Mouse (Mus musculus): Measurements from ENCODE around the gene Zbtb20. TPM values are rescaled to one million over a fixed set of nuclear protein-coding genes. Genes with fewer than 3 reads are reported as not detected.

The Zbtb20 gene
- polyA plus RNA-seq, 1 experiment from 2014 or later: 21.8 TPM

GRCm38 (mm10) chr16:43534103-43534502 lies 658.4 kb downstream of the Zbtb20 start:
- Histone ChIP-seq H3K9me3 (ENCODE audit: control insufficient read depth, low read length) (no peaks in the 10 kb centered on the region), H3K27me3 (ENCODE audit: control insufficient read depth, insufficient read depth, low read depth, low read length) (no peaks in the 10 kb centered on the region), H3K36me3 (ENCODE audit: control insufficient read depth, insufficient read depth, low read length) (no peaks in the 10 kb centered on the region), H3K4me1 (replicated peaks; ENCODE audit: control insufficient read depth, insufficient read depth, low read length) (no peaks in the 10 kb centered on the region), H3K27ac (ENCODE audit: low read length) (no peak overlapping the region), H3K9ac (ENCODE audit: low read length) (no peak overlapping the region), H3K4me3 (ENCODE audit: low read length) (no peak overlapping the region), H3K4me2 (ENCODE audit: low read depth, low read length) (no peak overlapping the region)
- ATAC-seq (ENCODE audit: low read depth): no peak
- 85% methylated on average over 3 of the region's 3 CpGs for WGBS

- Histone ChIP-seq H3K9ac (ENCODE audit: low read length) (no peak overlapping the region), H3K27ac (ENCODE audit: low read length) (no peak overlapping the region), H3K4me1 (replicated peaks; ENCODE audit: control insufficient read depth, insufficient read depth, low read length) (no peaks in the 10 kb centered on the region), H3K4me3 (ENCODE audit: low read length) (no peak overlapping the region), H3K4me2 (ENCODE audit: low read depth, low read length) (no peak overlapping the region), H3K9me3 (ENCODE audit: control insufficient read depth, low read length) (no peaks in the 10 kb centered on the region), H3K36me3 (ENCODE audit: control insufficient read depth, insufficient read depth, low read length) (no peaks in the 10 kb centered on the region), H3K27me3 (ENCODE audit: control insufficient read depth, insufficient read depth, low read depth, low read length) (no peaks in the 10 kb centered on the region)
- no peak for ATAC-seq (ENCODE audit: low read depth)
- WGBS: 85% methylated on average over 1 of the region's 1 CpGs
These were observed 660.2 kb downstream of the Zbtb20 start for GRCm38 (mm10) chr16:43535912-43536311.

GRCm38 (mm10) chr16:43537163-43537562 lies 661.5 kb downstream of the Zbtb20 start:
- no peak overlapping the region for H3K9ac ChIP-seq (ENCODE audit: low read length)
- H3K4me3 ChIP-seq (ENCODE audit: low read length): no peak overlapping the region
- no peaks in the 10 kb centered on the region for H3K4me1 ChIP-seq (replicated peaks; ENCODE audit: control insufficient read depth, insufficient read depth, low read length)
- no peak for ATAC-seq (ENCODE audit: low read depth)
- no peaks in the 10 kb centered on the region for H3K27me3 ChIP-seq (ENCODE audit: control insufficient read depth, insufficient read depth, low read depth, low read length)
- no peaks in the 10 kb centered on the region for H3K9me3 ChIP-seq (ENCODE audit: control insufficient read depth, low read length)
- H3K4me2 ChIP-seq (ENCODE audit: low read depth, low read length): no peak overlapping the region
- 70% methylated on average over 7 of the region's 7 CpGs for WGBS
- H3K27ac ChIP-seq (ENCODE audit: low read length): no peak overlapping the region
- no peaks in the 10 kb centered on the region for H3K36me3 ChIP-seq (ENCODE audit: control insufficient read depth, insufficient read depth, low read length)

GRCm38 (mm10) chr16:43539659-43540096 lies 664.0 kb downstream of the Zbtb20 start:
- Histone ChIP-seq H3K27ac (ENCODE audit: low read length) (peak overlapping the region; percentile 41), H3K4me1 (replicated peaks; ENCODE audit: control insufficient read depth, insufficient read depth, low read length) (no peaks in the 10 kb centered on the region), H3K36me3 (ENCODE audit: control insufficient read depth, insufficient read depth, low read length) (no peaks in the 10 kb centered on the region), H3K9me3 (ENCODE audit: control insufficient read depth, low read length) (no peaks in the 10 kb centered on the region), H3K9ac (ENCODE audit: low read length) (peak overlapping the region; percentile 10; the same call in 1 of the 2 replicates), H3K27me3 (ENCODE audit: control insufficient read depth, insufficient read depth, low read depth, low read length) (no peaks in the 10 kb centered on the region), H3K4me3 (ENCODE audit: low read length) (no peak overlapping the region), H3K4me2 (ENCODE audit: low read depth, low read length) (0 out of 2 replicates have a peak overlapping the region, but pooled peaks have one; percentile 21)
- peak; percentile 86 for ATAC-seq (ENCODE audit: low read depth)
- WGBS: 44% methylated on average over 12 of the region's 12 CpGs

GRCm38 (mm10) chr16:43540108-43540507 lies 664.4 kb downstream of the Zbtb20 start:
- Histone ChIP-seq H3K27me3 (ENCODE audit: control insufficient read depth, insufficient read depth, low read depth, low read length) (no peaks in the 10 kb centered on the region), H3K27ac (ENCODE audit: low read length) (no peak overlapping the region), H3K4me3 (ENCODE audit: low read length) (no peak overlapping the region), H3K4me1 (replicated peaks; ENCODE audit: control insufficient read depth, insufficient read depth, low read length) (no peaks in the 10 kb centered on the region), H3K36me3 (ENCODE audit: control insufficient read depth, insufficient read depth, low read length) (no peaks in the 10 kb centered on the region), H3K9me3 (ENCODE audit: control insufficient read depth, low read length) (no peaks in the 10 kb centered on the region), H3K4me2 (ENCODE audit: low read depth, low read length) (no peak overlapping the region), H3K9ac (ENCODE audit: low read length) (no peak overlapping the region)
- 14% methylated on average over 3 of the region's 3 CpGs for WGBS
- ATAC-seq (ENCODE audit: low read depth): peak; percentile 88

GRCm38 (mm10) chr16:43540546-43541167 lies 665.0 kb downstream of the Zbtb20 start:
- Histone ChIP-seq H3K27ac (ENCODE audit: low read length) (no peak overlapping the region), H3K4me2 (ENCODE audit: low read depth, low read length) (no peak overlapping the region), H3K4me1 (replicated peaks; ENCODE audit: control insufficient read depth, insufficient read depth, low read length) (no peaks in the 10 kb centered on the region), H3K36me3 (ENCODE audit: control insufficient read depth, insufficient read depth, low read length) (no peaks in the 10 kb centered on the region), H3K4me3 (ENCODE audit: low read length) (no peak overlapping the region), H3K27me3 (ENCODE audit: control insufficient read depth, insufficient read depth, low read depth, low read length) (no peaks in the 10 kb centered on the region), H3K9me3 (ENCODE audit: control insufficient read depth, low read length) (no peaks in the 10 kb centered on the region), H3K9ac (ENCODE audit: low read length) (no peak overlapping the region)
- WGBS: 83% methylated on average over 10 of the region's 10 CpGs
- no peak for ATAC-seq (ENCODE audit: low read depth)

GRCm38 (mm10) chr16:43545261-43545660 lies 669.6 kb downstream of the Zbtb20 start:
- Histone ChIP-seq H3K4me2 (ENCODE audit: low read depth, low read length) (no peak overlapping the region), H3K4me3 (ENCODE audit: low read length) (no peak overlapping the region), H3K27me3 (ENCODE audit: control insufficient read depth, insufficient read depth, low read depth, low read length) (no peaks in the 10 kb centered on the region), H3K36me3 (ENCODE audit: control insufficient read depth, insufficient read depth, low read length) (no peaks in the 10 kb centered on the region), H3K9me3 (ENCODE audit: control insufficient read depth, low read length) (no peaks in the 10 kb centered on the region), H3K4me1 (replicated peaks; ENCODE audit: control insufficient read depth, insufficient read depth, low read length) (peaks cover 4% of the 10 kb centered on the region), H3K27ac (ENCODE audit: low read length) (no peak overlapping the region), H3K9ac (ENCODE audit: low read length) (no peak overlapping the region)
- 74% methylated on average over 4 of the region's 4 CpGs for WGBS
- ATAC-seq (ENCODE audit: low read depth): no peak

GRCm38 (mm10) chr16:43547323-43548180 lies 671.9 kb downstream of the Zbtb20 start:
- no peaks in the 10 kb centered on the region for H3K27me3 ChIP-seq (ENCODE audit: control insufficient read depth, insufficient read depth, low read depth, low read length)
- H3K4me2 ChIP-seq (ENCODE audit: low read depth, low read length): 0 out of 2 replicates have a peak overlapping the region, but pooled peaks have one; percentile 25
- no peak overlapping the region for H3K4me3 ChIP-seq (ENCODE audit: low read length)
- H3K27ac ChIP-seq (ENCODE audit: low read length): peak overlapping the region; percentile 50
- no peaks in the 10 kb centered on the region for H3K36me3 ChIP-seq (ENCODE audit: control insufficient read depth, insufficient read depth, low read length)
- 36% methylated on average over 19 of the region's 19 CpGs for WGBS
- no peak for ATAC-seq (ENCODE audit: low read depth)
- peaks cover 4% of the 10 kb centered on the region for H3K4me1 ChIP-seq (replicated peaks; ENCODE audit: control insufficient read depth, insufficient read depth, low read length)
- no peaks in the 10 kb centered on the region for H3K9me3 ChIP-seq (ENCODE audit: control insufficient read depth, low read length)
- H3K9ac ChIP-seq (ENCODE audit: low read length): no peak overlapping the region; the same call in 1 of the 2 replicates

GRCm38 (mm10) chr16:43548774-43549173 lies 673.1 kb downstream of the Zbtb20 start:
- Histone ChIP-seq H3K36me3 (ENCODE audit: control insufficient read depth, insufficient read depth, low read length) (no peaks in the 10 kb centered on the region), H3K9me3 (ENCODE audit: control insufficient read depth, low read length) (no peaks in the 10 kb centered on the region), H3K4me2 (ENCODE audit: low read depth, low read length) (no peak overlapping the region), H3K4me3 (ENCODE audit: low read length) (no peak overlapping the region), H3K27me3 (ENCODE audit: control insufficient read depth, insufficient read depth, low read depth, low read length) (no peaks in the 10 kb centered on the region), H3K9ac (ENCODE audit: low read length) (no peak overlapping the region), H3K27ac (ENCODE audit: low read length) (no peak overlapping the region), H3K4me1 (replicated peaks; ENCODE audit: control insufficient read depth, insufficient read depth, low read length) (peaks cover 4% of the 10 kb centered on the region)
- no peak for ATAC-seq (ENCODE audit: low read depth)
- 54% methylated on average over 5 of the region's 5 CpGs for WGBS

Data from lung, embryonic 16.5 days (tissue).